Mouse (Mus musculus) CH12.LX (cell line): ENCODE data around the gene Gpx4.

Source experiments
- BHLHE40 ChIP-seq: IDR thresholded peaks from 2 replicates; pipeline ENCODE4 v1.6.1; 2011; ENCODE audit warnings: mild to moderate bottlenecking, low read depth, low read length, improper control_type of control experiment
- CHD2 ChIP-seq: IDR thresholded peaks from 2 replicates; pipeline ENCODE4 v1.6.1; 2011; ENCODE audit warnings: low read length, improper control_type of control experiment
- CTCF ChIP-seq, 2 experiments: IDR thresholded peaks in 1 of 2; conservative IDR thresholded peaks in 1 of 2; 2 replicates each; pipeline ENCODE4 v1.5.1; 2011 to 2012; ENCODE audit warnings: low read depth in 2 of 2, low read length in 2 of 2, improper control_type of control experiment in 1 of 2, inconsistent platforms in 1 of 2, mild to moderate bottlenecking in 1 of 2, moderate library complexity in 1 of 2
- EP300 ChIP-seq: IDR thresholded peaks from 2 replicates; pipeline ENCODE4 v1.6.1; 2011; ENCODE audit warnings: low read length, improper control_type of control experiment
- MAFK ChIP-seq: IDR thresholded peaks from 2 replicates; pipeline ENCODE4 v1.6.1; 2011; ENCODE audit warnings: low read length, improper control_type of control experiment; ENCODE audit not compliant: insufficient replicate concordance
- MAX ChIP-seq: IDR thresholded peaks from 2 replicates; pipeline ENCODE4 v1.6.1; 2011; ENCODE audit warnings: low read length, improper control_type of control experiment
- MXI1 ChIP-seq: IDR thresholded peaks from 2 replicates; pipeline ENCODE4 v1.6.1; 2011; ENCODE audit warnings: mild to moderate bottlenecking, low read depth, low read length, improper control_type of control experiment
- NRF1 ChIP-seq: IDR thresholded peaks from 2 replicates; pipeline ENCODE4 v1.6.1; 2014; ENCODE audit warnings: low read depth, mild to moderate bottlenecking, inconsistent platforms, low read length, improper control_type of control experiment, moderate library complexity
- PAX5 ChIP-seq: IDR thresholded peaks from 2 replicates; pipeline ENCODE4 v1.6.1; 2012; ENCODE audit warnings: low read length, inconsistent platforms, mixed read lengths
- POLR2A ChIP-seq: IDR thresholded peaks from 2 replicates; pipeline ENCODE4 v1.6.1; 2011; ENCODE audit warnings: low read depth, mild to moderate bottlenecking, improper control_type of control experiment, low read length
- SMC3 ChIP-seq: IDR thresholded peaks from 2 replicates; pipeline ENCODE4 v1.6.1; 2011; ENCODE audit warnings: low read depth, low read length, improper control_type of control experiment
- UBTF ChIP-seq: IDR thresholded peaks from 2 replicates; pipeline ENCODE4 v1.6.1; 2012; ENCODE audit warnings: low read depth, mild to moderate bottlenecking, inconsistent platforms, low read length, improper control_type of control experiment, moderate library complexity
- ZC3H11A ChIP-seq: IDR thresholded peaks from 2 replicates; pipeline ENCODE4 v1.6.1; 2012; ENCODE audit warnings: low read depth, mild to moderate bottlenecking, inconsistent platforms, low read length, improper control_type of control experiment
- ZMIZ1 ChIP-seq: IDR thresholded peaks from 2 replicates; pipeline ENCODE4 v1.6.1; 2012; ENCODE audit warnings: low read depth, mild to moderate bottlenecking, inconsistent platforms, low read length, improper control_type of control experiment

DNA sequence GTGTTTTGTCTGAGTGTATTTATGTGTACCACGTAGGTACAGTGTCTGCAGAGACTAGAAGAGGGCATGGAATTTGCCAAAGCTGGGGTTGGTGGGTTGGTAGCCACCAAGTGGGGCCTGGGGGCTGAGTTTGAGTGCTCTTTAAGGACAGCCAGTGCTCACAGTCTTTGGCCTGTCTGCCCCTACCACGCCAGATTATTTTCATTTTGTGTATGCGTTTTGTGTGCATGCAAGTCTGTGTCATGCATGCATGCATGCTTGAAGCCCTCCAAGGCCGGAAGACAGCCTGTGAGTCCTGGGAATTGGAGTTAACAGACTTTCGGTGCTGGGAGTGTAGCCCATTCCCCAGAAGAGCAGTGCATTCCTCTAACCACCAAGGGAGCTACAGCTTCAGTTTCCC is 8.4 kb downstream of the Gpx4 start:
- TF ChIP-seq CTCF (conservative IDR thresholded peaks at IDR 0.05 in 1 of 2, IDR thresholded peaks at IDR 0.05 in 1 of 2; ENCODE audit: low read depth in 2 of 2, low read length in 2 of 2) (no peak), MAFK (no peak), PAX5 (no peak), MAX (no peak), MXI1 (no peak), SMC3 (no peak), POLR2A (no peak), ZMIZ1 (no peak), CHD2 (no peak), UBTF (no peak), ZC3H11A (no peak), BHLHE40 (no peak), NRF1 (no peak), EP300 (no peak)
